Mouse (Mus musculus) G1E (cell line): ENCODE results near the gene Gm48552.

Experiments
- CTCF ChIP-seq: IDR thresholded peaks from 2 replicates; pipeline ENCODE4 v1.5.1; 2012; ENCODE audit warnings: low read depth, low read length, inconsistent platforms, mixed read lengths
- GATA1 ChIP-seq: IDR thresholded peaks from 2 replicates; pipeline ENCODE4 v1.6.1; 2012; ENCODE audit warnings: borderline replicate concordance, low read length, inconsistent platforms, mixed read lengths
- GATA2 ChIP-seq: IDR thresholded peaks from 2 replicates; pipeline ENCODE4 v1.6.1; 2012; ENCODE audit warnings: low read depth, low read length, inconsistent platforms, borderline replicate concordance
- TAL1 ChIP-seq: conservative IDR thresholded peaks from 2 replicates; pipeline ENCODE4 v1.6.1; 2012; ENCODE audit warnings: low read depth, low read length, inconsistent platforms, mixed read lengths

DNA sequence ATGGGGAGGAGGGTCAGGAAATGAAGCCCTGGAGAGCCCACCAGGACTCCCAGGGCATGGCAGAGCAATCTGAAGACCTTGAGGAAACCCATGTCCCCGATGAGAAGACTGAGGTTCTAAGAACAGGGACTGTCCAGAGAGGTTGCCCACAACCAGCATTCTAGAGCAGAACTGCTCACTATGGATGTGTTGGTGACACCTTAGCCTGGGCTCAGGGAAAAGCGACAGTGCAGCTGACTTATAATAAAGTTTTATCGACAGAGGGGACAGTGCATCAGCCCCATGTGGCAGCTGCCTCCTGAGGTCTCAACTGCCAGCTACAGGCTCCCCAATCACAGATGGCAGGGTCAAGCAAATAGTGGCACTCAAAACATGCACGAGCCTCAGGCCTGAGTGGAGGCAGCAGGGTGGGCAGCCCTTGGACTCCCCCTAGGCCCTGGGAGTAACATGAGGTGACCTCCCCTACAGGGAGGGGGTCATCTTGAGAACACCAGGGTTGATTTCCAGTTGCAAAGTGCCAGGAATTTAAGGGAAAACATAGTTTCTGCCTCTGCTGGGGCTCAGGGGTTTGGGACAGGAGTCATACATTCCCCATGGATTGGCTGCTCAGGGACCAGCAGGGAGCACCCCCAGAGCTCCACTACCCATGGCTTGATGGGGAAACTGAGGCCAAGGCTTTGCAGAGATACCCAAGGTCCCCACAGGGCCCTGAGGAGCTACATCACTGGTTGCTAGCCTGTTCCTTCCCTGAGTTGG lies 32.4 kb downstream of the Gm48552 start:
- TF ChIP-seq CTCF (no peak), GATA2 (no peak), GATA1 (no peak), TAL1 (no peak)
